Mouse (Mus musculus) v-Abl transformed pro-B cells (cell line): ENCODE measurements around the gene Hpse2.

Experiments used
- in situ Hi-C, 2 experiments: fragments of 400-800 bp; cut with MboI; formaldehyde crosslinking; loops; one replicate each; pipeline ENCODE4 v1.15.1; 2025; ENCODE audit not compliant: unreplicated experiment in 2 of 2

The Hpse2 gene

GRCm38 (mm10) chr19:43175437-43175965 lies 212.7 kb downstream of the Hpse2 start:
- in situ Hi-C loops, result no loop called here

GRCm38 (mm10) chr19:43174812-43175211 lies 213.3 kb downstream of the Hpse2 start:
- in situ Hi-C loops, result no loop called here

GRCm38 (mm10) chr19:43156085-43156484 lies 232.1 kb downstream of the Hpse2 start:
- in situ Hi-C loops, result no loop called here

GRCm38 (mm10) chr19:43155582-43155981 lies 232.6 kb downstream of the Hpse2 start:
- in situ Hi-C loops, result no loop called here

- in situ Hi-C loops, result no loop called here
These were observed 240.3 kb downstream of the Hpse2 start for GRCm38 (mm10) chr19:43147901-43148300.

- in situ Hi-C loops, result no loop called here
These were observed 241.3 kb downstream of the Hpse2 start for GRCm38 (mm10) chr19:43146820-43147219.

GRCm38 (mm10) chr19:43141646-43142045 lies 246.5 kb downstream of the Hpse2 start:
- in situ Hi-C loops, result no loop called here

GRCm38 (mm10) chr19:43109796-43110195 lies 278.4 kb downstream of the Hpse2 start:
- in situ Hi-C loops, result no loop called here

- in situ Hi-C loops, result no loop called here
These were observed 291.2 kb downstream of the Hpse2 start for GRCm38 (mm10) chr19:43096915-43097314.

- in situ Hi-C loops, result no loop called here
These were observed 300.9 kb downstream of the Hpse2 start for GRCm38 (mm10) chr19:43087216-43087615.

- in situ Hi-C loops, result no loop called here
These were observed 324.0 kb downstream of the Hpse2 start for GRCm38 (mm10) chr19:43064155-43064554.

GRCm38 (mm10) chr19:43044506-43044905 lies 343.6 kb downstream of the Hpse2 start:
- in situ Hi-C loops, result no loop called here

GRCm38 (mm10) chr19:43042721-43043120 lies 345.4 kb downstream of the Hpse2 start:
- in situ Hi-C loops, result no loop called here

- in situ Hi-C loops, result no loop called here
These were observed 345.9 kb downstream of the Hpse2 start for GRCm38 (mm10) chr19:43042211-43042610.

- in situ Hi-C loops, result no loop called here
These were observed 351.8 kb downstream of the Hpse2 start for GRCm38 (mm10) chr19:43036381-43036780.

- in situ Hi-C loops, result no loop called here
These were observed 360.9 kb downstream of the Hpse2 start for GRCm38 (mm10) chr19:43027305-43027704.

- in situ Hi-C loops, result no loop called here
These were observed 365.5 kb downstream of the Hpse2 start for GRCm38 (mm10) chr19:43022611-43023173.

- in situ Hi-C loops, result no loop called here
These were observed 369.4 kb downstream of the Hpse2 start for GRCm38 (mm10) chr19:43018792-43019191.

- in situ Hi-C loops, result no loop called here
These were observed 391.7 kb downstream of the Hpse2 start for GRCm38 (mm10) chr19:42996406-42996805.

- in situ Hi-C loops, result no loop called here
These were observed 399.3 kb downstream of the Hpse2 start for GRCm38 (mm10) chr19:42988833-42989232.

- in situ Hi-C loops, result no loop called here
These were observed 401.8 kb downstream of the Hpse2 start for GRCm38 (mm10) chr19:42986315-42986701.

GRCm38 (mm10) chr19:42985372-42986314 lies 402.5 kb downstream of the Hpse2 start:
- in situ Hi-C loops, result no loop called here
